ENCODE assay signal across 9 mouse cellular contexts in the genomic region with DNA sequence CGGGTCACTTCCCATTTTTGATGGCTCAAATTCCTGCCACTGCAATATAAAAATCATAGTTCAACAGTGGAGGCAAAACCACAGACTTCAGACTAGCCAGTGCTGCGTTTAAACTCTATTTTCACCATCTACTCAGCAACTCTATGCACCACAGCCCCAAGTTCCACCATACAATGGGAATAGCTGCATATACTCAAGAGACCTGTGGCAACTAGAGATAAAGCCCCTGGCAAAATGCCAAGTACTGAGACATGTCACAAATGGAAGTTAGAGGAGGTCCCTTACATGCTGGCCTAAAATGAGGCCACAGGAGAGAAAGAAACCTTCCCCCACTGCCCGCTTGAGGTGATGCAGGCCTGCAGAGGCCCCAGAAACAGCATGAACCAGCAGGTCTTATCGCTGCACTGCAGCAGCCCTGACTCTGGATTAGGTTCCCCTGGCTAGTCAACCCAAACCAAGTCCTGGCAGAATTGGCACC.
A peak's percentile ranks its signal among the peaks of the same experiment; 100 is the strongest.
DNase-seq lines count a peak whose midpoint lies in the region; ATAC-seq lines count a peak whose summit lies in the region.
"Had no signal": no experiment of that assay in that cellular context is flagged by ENCODE, and none has a peak within 500 bp of the region (broad histone marks: within the 10 kb centered on the region; RNA-seq: fewer than 3 reads in every experiment).

No protein-coding gene starts in this region.

- H3K9me3 ChIP-seq in forebrain, embryonic 14.5 days (replicated peaks; ENCODE audit: control insufficient read depth, low read length): no peaks in the 10 kb centered on the region
- no peaks in the 10 kb centered on the region for H3K9me3 ChIP-seq in forebrain, embryonic 15.5 days

- WGBS in forebrain, embryonic 14.5 days: 86% methylated on average over 4 of the region's 4 CpGs
- 80% methylated on average over 4 of the region's 4 CpGs for WGBS in forebrain, embryonic 15.5 days

- H3K36me3 ChIP-seq in forebrain, embryonic 14.5 days (ENCODE audit: control insufficient read depth, insufficient read depth, low read length): no peaks in the 10 kb centered on the region
- no peaks in the 10 kb centered on the region for H3K36me3 ChIP-seq in forebrain, embryonic 15.5 days

- ATAC-seq in forebrain, embryonic 14.5 days: no peak
- no peak for ATAC-seq in forebrain, embryonic 15.5 days (replicated peaks)
- ATAC-seq in common myeloid progenitor, adult 5-6 weeks (replicated peaks; ENCODE audit: low read depth, poor library complexity, severe bottlenecking): peak; percentile 93
- ATAC-seq: inflammation-experienced regulatory T-cells, adult 6 months had no signal

- peak; percentile 12 for DNase-seq in forebrain, embryonic 14.5 days (ENCODE audit: low spot score)
- peak; percentile 27 for DNase-seq in 3T3-L1 (ENCODE audit: low read depth, low spot score)
- DNase-seq in liver: peak; percentile 50
- no peak for DNase-seq in Muller cell, postnatal 12 days (ENCODE audit: inconsistent ontology term)
- no peak for DNase-seq in ovary, postnatal 10 days (ENCODE audit: low spot score)
- no peak for DNase-seq in natural killer cell, adult 2 months (ENCODE audit: low spot score in 2 of 2)

- no peak overlapping the region for H3K27ac ChIP-seq in forebrain, embryonic 14.5 days (ENCODE audit: low read depth, low read length)
- H3K27ac ChIP-seq in forebrain, embryonic 15.5 days (replicated peaks): no peak overlapping the region

- H3K4me3 ChIP-seq in forebrain, embryonic 14.5 days (ENCODE audit: low read depth, low read length): no peak overlapping the region
- H3K4me3 ChIP-seq in forebrain, embryonic 15.5 days: no peak overlapping the region

- H3K4me1 ChIP-seq in forebrain, embryonic 14.5 days (ENCODE audit: control insufficient read depth, insufficient read depth, low read length): peaks cover 8% of the 10 kb centered on the region; the same call in 1 of the 2 replicates
- peaks cover 10% of the 10 kb centered on the region for H3K4me1 ChIP-seq in forebrain, embryonic 15.5 days

- no peak overlapping the region for H3K4me2 ChIP-seq in forebrain, embryonic 14.5 days (ENCODE audit: low read length)
- H3K4me2 ChIP-seq in forebrain, embryonic 15.5 days (replicated peaks): no peak overlapping the region

- H3K9ac ChIP-seq in forebrain, embryonic 14.5 days (ENCODE audit: low read length): no peak overlapping the region
- no peak overlapping the region for H3K9ac ChIP-seq in forebrain, embryonic 15.5 days (replicated peaks)

- no peaks in the 10 kb centered on the region for H3K27me3 ChIP-seq in forebrain, embryonic 14.5 days (replicated peaks; ENCODE audit: control insufficient read depth, insufficient read depth, low read length)
- H3K27me3 ChIP-seq in forebrain, embryonic 15.5 days: no peaks in the 10 kb centered on the region

Comparison
In these comparisons a context has a peak if more than half of its experiments do, and no peak if none do; other contexts are left out.
1. DNase-seq: peak in forebrain, embryonic 14.5 days (single experiment), 3T3-L1 (single experiment) and liver (single experiment); none in Muller cell, postnatal 12 days (single experiment), ovary, postnatal 10 days (single experiment) and natural killer cell, adult 2 months (0 of 2).